Mouse (Mus musculus): ENCODE measurements at regions not wholly inside any gene's neighbourhood (a gene's known extent, or its start where the extent isn't known, plus 50 kb on each side); places are given as distances from the start of the nearest gene placed in this dataset.

- TF ChIP-seq CTCF (IDR thresholded peaks at IDR 0.05; ENCODE audit: control insufficient read depth, insufficient read depth, insufficient replicate concordance, low read depth, low read length) (no peak), POLR2A (IDR thresholded peaks at IDR 0.05; ENCODE audit: control insufficient read depth, low read depth, low read length) (no peak)
Measured at GRCm38 (mm10) chr4:105308971-105309488, 151.9 kb downstream of the Plpp3 start.

All from testis, adult 2 months (tissue).